ENCODE assay signal across 8 mouse cellular contexts in the genomic region with DNA sequence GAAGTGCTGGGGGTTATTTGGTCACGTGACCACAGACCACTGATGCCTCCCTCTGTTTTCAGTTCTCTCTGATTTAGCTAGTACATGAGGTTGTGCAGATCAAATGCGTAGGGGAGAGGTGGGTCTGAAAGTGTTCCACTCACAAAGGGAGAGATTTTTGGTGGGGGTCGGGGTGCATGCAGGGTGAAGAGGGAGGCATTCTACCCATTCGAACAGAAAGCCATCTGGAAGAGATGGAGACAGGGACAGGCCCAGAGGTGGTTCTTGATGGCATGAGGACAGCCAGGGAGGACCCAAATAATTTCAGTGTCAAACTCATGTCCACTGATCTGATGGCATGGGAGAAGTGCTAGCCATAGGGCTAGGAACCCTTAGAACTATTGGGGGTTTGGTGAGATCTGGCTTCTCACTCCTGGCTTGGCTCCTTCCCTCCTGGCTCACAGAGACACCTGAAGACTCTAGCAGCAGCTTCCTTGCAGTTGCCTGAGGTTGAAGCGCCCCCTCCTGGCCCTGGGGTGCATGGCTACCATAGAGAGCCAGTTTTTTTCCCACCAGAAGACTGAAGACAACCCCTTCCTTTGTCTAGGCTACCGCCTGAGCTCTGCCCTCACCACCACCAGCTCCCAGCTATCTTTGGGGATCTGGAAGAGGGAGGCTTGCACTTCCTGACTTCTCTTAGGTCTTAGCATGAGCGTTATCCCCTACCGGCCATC.
DNase-seq lines count a peak whose midpoint lies in the region; ATAC-seq and TF ChIP-seq lines count a peak whose summit lies in the region.

No protein-coding gene starts in this region.

- DNase-seq in 416B (ENCODE audit: low read depth), result peak; percentile 39
- DNase-seq in adrenal gland, postnatal 4 days (ENCODE audit: low spot score in 2 of 2), result peak; percentile 41 to 58
- peak; percentile 69 for DNase-seq in embryonic facial prominence, embryonic 14.5 days (ENCODE audit: low spot score)
- DNase-seq in heart, adult 8-10 months (ENCODE audit: low spot score), result peak; percentile 53
- peak; percentile 48 for DNase-seq in limb, embryonic 14.5 days (ENCODE audit: low spot score)
- peak; percentile 76 for DNase-seq in stomach, postnatal 0 days (ENCODE audit: low spot score)

- H3K9me3 ChIP-seq in embryonic facial prominence, embryonic 14.5 days (ENCODE audit: control insufficient read depth, low read length), result no peaks in the 10 kb centered on the region
- H3K9me3 ChIP-seq in kidney, embryonic 15.5 days (replicated peaks), result no peaks in the 10 kb centered on the region
- H3K9me3 ChIP-seq in limb, embryonic 14.5 days (ENCODE audit: control insufficient read depth, low read length), result no peaks in the 10 kb centered on the region
- no peaks in the 10 kb centered on the region for H3K9me3 ChIP-seq in neural tube, embryonic 13.5 days
- H3K9me3 ChIP-seq in stomach, postnatal 0 days (ENCODE audit: control insufficient read depth, low read length), result no peaks in the 10 kb centered on the region

- H3K4me3 ChIP-seq in embryonic facial prominence, embryonic 14.5 days (ENCODE audit: low read depth, low read length), result no peak overlapping the region
- H3K4me3 ChIP-seq in kidney, embryonic 15.5 days (replicated peaks), result no peak overlapping the region
- no peak overlapping the region for H3K4me3 ChIP-seq in limb, embryonic 14.5 days (replicated peaks; ENCODE audit: low read length)
- no peak overlapping the region for H3K4me3 ChIP-seq in neural tube, embryonic 13.5 days
- H3K4me3 ChIP-seq in stomach, postnatal 0 days (ENCODE audit: low read depth, low read length), result no peak overlapping the region

- peak; percentile 59 for ATAC-seq in embryonic facial prominence, embryonic 14.5 days (ENCODE audit: low read depth)
- peak; percentile 77 for ATAC-seq in kidney, embryonic 15.5 days (replicated peaks; ENCODE audit: low FRiP score)
- peak; percentile 73 for ATAC-seq in limb, embryonic 14.5 days (ENCODE audit: low FRiP score, low read depth)
- peak; percentile 67 for ATAC-seq in neural tube, embryonic 13.5 days (ENCODE audit: low read depth)
- peak; percentile 64 for ATAC-seq in stomach, postnatal 0 days (ENCODE audit: low FRiP score, low TSS enrichment)

- TF ChIP-seq CTCF in stomach, postnatal 0 days (IDR thresholded peaks at IDR 0.05; ENCODE audit: low read depth), result peak; percentile 92

- WGBS in embryonic facial prominence, embryonic 14.5 days, result 28% methylated on average over 7 of the region's 8 CpGs
- 44% methylated on average over 8 of the region's 8 CpGs for WGBS in kidney, embryonic 15.5 days
- 38% methylated on average over 8 of the region's 8 CpGs for WGBS in limb, embryonic 14.5 days
- WGBS in neural tube, embryonic 13.5 days, result 44% methylated on average over 8 of the region's 8 CpGs
- 40% methylated on average over 8 of the region's 8 CpGs for WGBS in stomach, postnatal 0 days

- no peak for TF ChIP-seq EP300 in stomach, postnatal 0 days (optimal IDR thresholded peaks at IDR 0.05)

- H3K4me1 ChIP-seq in embryonic facial prominence, embryonic 14.5 days (ENCODE audit: control insufficient read depth, insufficient read depth, low read length), result no peaks in the 10 kb centered on the region
- H3K4me1 ChIP-seq in kidney, embryonic 15.5 days, result no peaks in the 10 kb centered on the region
- no peaks in the 10 kb centered on the region for H3K4me1 ChIP-seq in limb, embryonic 14.5 days (ENCODE audit: control insufficient read depth, insufficient read depth, low read length)
- no peaks in the 10 kb centered on the region for H3K4me1 ChIP-seq in neural tube, embryonic 13.5 days (replicated peaks)
- H3K4me1 ChIP-seq in stomach, postnatal 0 days (replicated peaks; ENCODE audit: control insufficient read depth, insufficient read depth), result no peaks in the 10 kb centered on the region

- no peaks in the 10 kb centered on the region for H3K36me3 ChIP-seq in embryonic facial prominence, embryonic 14.5 days (ENCODE audit: control insufficient read depth, insufficient read depth, low read length)
- H3K36me3 ChIP-seq in kidney, embryonic 15.5 days, result no peaks in the 10 kb centered on the region
- H3K36me3 ChIP-seq in limb, embryonic 14.5 days (ENCODE audit: control insufficient read depth, insufficient read depth, low read length), result no peaks in the 10 kb centered on the region
- H3K36me3 ChIP-seq in neural tube, embryonic 13.5 days, result no peaks in the 10 kb centered on the region
- H3K36me3 ChIP-seq in stomach, postnatal 0 days (ENCODE audit: control insufficient read depth, insufficient read depth, low read length), result no peaks in the 10 kb centered on the region

- no peak overlapping the region for H3K4me2 ChIP-seq in embryonic facial prominence, embryonic 14.5 days (ENCODE audit: low read depth, low read length)
- H3K4me2 ChIP-seq in kidney, embryonic 15.5 days, result no peak overlapping the region
- no peak overlapping the region for H3K4me2 ChIP-seq in limb, embryonic 14.5 days (replicated peaks; ENCODE audit: low read depth, low read length, severe bottlenecking)
- no peak overlapping the region for H3K4me2 ChIP-seq in neural tube, embryonic 13.5 days
- H3K4me2 ChIP-seq in stomach, postnatal 0 days (replicated peaks; ENCODE audit: low read depth), result no peak overlapping the region

- no peak overlapping the region for H3K27ac ChIP-seq in embryonic facial prominence, embryonic 14.5 days (replicated peaks; ENCODE audit: low read depth, low read length)
- no peak overlapping the region for H3K27ac ChIP-seq in kidney, embryonic 15.5 days
- H3K27ac ChIP-seq in limb, embryonic 14.5 days (replicated peaks; ENCODE audit: low read depth, low read length), result no peak overlapping the region
- H3K27ac ChIP-seq in neural tube, embryonic 13.5 days (replicated peaks), result no peak overlapping the region
- no peak overlapping the region for H3K27ac ChIP-seq in stomach, postnatal 0 days (replicated peaks)

- H3K9ac ChIP-seq in embryonic facial prominence, embryonic 14.5 days (ENCODE audit: low read depth, low read length), result no peak overlapping the region
- no peak overlapping the region for H3K9ac ChIP-seq in kidney, embryonic 15.5 days
- H3K9ac ChIP-seq in limb, embryonic 14.5 days (ENCODE audit: low read depth, low read length, severe bottlenecking), result no peak overlapping the region
- no peak overlapping the region for H3K9ac ChIP-seq in neural tube, embryonic 13.5 days
- no peak overlapping the region for H3K9ac ChIP-seq in stomach, postnatal 0 days (ENCODE audit: low read length)

- H3K27me3 ChIP-seq in embryonic facial prominence, embryonic 14.5 days (replicated peaks; ENCODE audit: control insufficient read depth, insufficient read depth, low read length), result no peaks in the 10 kb centered on the region
- H3K27me3 ChIP-seq in kidney, embryonic 15.5 days, result no peaks in the 10 kb centered on the region
- no peaks in the 10 kb centered on the region for H3K27me3 ChIP-seq in limb, embryonic 14.5 days (ENCODE audit: control insufficient read depth, insufficient read depth, low read length)
- no peaks in the 10 kb centered on the region for H3K27me3 ChIP-seq in neural tube, embryonic 13.5 days
- H3K27me3 ChIP-seq in stomach, postnatal 0 days (ENCODE audit: control insufficient read depth, insufficient read depth, low read length), result no peaks in the 10 kb centered on the region

- TF ChIP-seq POLR2A in limb, embryonic 14.5 days (IDR thresholded peaks at IDR 0.05; ENCODE audit: borderline replicate concordance, extremely low read depth, insufficient read depth, insufficient read length), result no peak
